Mouse (Mus musculus) kidney, adult 2 months (tissue): Measurements from ENCODE around the gene Plppr3.

Experiments used
- CTCF ChIP-seq: fragments of 200-500 bp; conservative IDR thresholded peaks from 2 replicates; pipeline ENCODE4 v1.5.1; 2011; ENCODE audit warnings: low read depth, mild to moderate bottlenecking, control low read depth, low read length, moderate library complexity, mixed read lengths; ENCODE audit not compliant: insufficient read depth, insufficient read length
- POLR2A ChIP-seq: fragments of 200-500 bp; IDR thresholded peaks from one replicate; pipeline ENCODE4 v1.6.1; 2011; ENCODE audit warnings: low read depth, low read length, control low read depth

- no peak for TF ChIP-seq CTCF
- TF ChIP-seq POLR2A, result no peak
Observed at GRCm38 (mm10) chr10:79914131-79914947, 39.9 kb upstream of the Plppr3 start.
